Mouse (Mus musculus) B cell, adult 2 months (primary cell): ENCODE measurements around the gene Mex3d.

Experiments used
- DNase-seq, 2 experiments: peaks; one replicate each; pipeline ENCODE4 v3.0.0; 2022

Mex3d gene

GRCm38 (mm10) chr10:80385811-80386734, 1.4 kb downstream of the Mex3d start:
- DNase-seq = no peak

GRCm38 (mm10) chr10:80385310-80385709, 2.1 kb downstream of the Mex3d start:
- DNase-seq = no peak

GRCm38 (mm10) chr10:80384709-80385108, 2.8 kb downstream of the Mex3d start:
- no peak for DNase-seq

DNA sequence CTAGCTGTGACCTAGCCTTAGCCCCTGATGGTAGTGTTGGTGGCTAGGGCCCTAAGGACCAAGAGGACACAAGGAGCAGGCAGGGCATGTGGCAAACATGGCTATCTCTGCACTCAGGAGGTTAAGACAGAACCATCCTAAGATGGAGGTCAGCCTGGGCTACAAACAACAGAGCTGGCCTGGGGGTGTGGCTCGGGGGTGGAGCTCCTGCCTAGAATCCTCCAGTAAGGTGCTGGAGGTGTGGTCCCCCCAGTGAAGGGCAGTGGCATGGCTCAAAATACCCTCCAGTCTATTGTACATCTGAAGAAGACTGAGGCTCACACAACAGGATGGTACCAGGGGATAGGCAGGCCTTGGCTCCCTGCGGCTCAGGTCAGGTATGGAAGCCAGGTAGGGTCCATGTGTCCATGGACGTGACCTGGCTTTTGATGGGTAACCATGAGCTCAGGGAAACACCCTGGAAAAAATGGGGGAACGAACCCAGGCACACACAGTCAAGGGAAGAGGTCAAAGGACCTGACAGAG, 3.3 kb downstream of the Mex3d start:
- DNase-seq = no peak

- DNase-seq = no peak
These were observed 4.0 kb downstream of the Mex3d start for GRCm38 (mm10) chr10:80383431-80383830.

DNA sequence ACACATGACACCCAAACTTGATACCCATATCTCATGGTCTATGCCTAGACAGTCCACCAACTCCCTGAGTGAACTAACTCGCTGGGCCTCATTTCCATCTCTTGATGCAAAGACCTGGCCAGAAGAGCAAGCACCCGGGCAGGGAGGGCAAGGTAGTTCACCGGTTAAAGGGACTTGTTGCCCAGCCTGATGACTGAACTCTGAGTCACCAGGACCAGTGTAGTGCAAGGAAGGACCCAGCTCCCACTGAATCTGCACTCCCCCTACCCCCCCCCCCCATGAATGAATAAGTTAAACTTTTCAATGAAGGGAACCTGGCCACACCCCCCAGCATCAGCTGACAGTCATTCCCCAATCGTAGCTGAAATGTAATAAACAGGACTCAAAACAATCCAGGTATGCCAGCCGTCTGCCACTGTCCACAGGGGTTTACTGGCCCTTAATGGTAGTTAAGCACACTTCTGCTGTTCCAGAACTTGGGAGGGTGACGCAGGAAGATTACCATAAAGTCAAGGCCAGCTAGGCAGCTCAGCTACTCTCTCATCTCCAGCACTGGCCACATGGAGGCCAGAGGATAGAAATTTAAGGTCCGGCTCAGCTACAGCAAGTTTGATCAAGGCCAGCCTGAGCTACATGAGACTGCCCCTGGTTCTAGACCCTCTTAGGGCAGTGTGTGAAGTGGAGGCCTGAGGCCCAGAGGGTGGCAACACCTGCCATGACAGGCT, 4.7 kb downstream of the Mex3d start:
- no peak for DNase-seq

GRCm38 (mm10) chr10:80377716-80378115, 9.7 kb downstream of the Mex3d start:
- peak; percentile 76 to 77 for DNase-seq

DNA sequence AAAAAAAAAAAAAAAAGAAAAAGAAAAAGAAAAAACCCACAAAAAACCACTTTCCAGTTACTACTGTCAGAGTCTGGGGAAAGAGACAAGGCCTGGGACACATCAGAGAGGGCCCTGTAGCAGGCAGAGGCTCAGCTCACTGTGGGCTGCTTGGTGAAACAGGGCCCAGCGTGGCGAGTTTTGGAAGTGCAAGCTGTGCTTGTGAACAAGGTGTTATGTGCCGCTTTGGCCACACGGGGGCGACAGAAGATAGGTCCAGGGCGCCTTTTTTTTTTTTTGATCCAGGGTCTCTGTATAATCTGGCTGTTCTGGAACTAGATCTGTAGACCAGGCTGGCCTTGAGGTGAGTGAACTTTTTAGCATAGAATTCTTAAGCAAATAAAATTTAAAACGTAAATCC, 11.3 kb downstream of the Mex3d start:
- peak; percentile 95 for DNase-seq

DNA sequence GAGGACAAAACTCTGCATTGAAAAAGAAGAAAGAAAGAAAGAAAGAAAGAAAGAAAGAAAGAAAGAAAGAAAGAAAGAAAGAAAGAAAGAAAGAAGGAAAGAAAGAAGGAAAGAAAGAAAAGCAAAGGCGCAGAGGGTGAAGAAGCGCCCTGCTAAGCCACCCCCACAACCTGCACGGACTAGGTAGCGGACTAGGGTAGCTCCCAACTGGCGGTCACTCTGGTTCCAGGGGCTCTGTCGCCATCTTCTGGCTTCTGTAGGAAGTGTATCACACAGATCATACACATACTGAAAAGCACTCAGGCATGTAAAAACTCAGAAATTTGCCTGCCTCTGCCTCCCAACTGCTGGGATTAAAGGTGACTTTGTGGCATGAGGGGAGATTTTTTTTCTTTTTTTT, 13.4 kb downstream of the Mex3d start:
- peak; percentile 84 to 87 for DNase-seq

DNA sequence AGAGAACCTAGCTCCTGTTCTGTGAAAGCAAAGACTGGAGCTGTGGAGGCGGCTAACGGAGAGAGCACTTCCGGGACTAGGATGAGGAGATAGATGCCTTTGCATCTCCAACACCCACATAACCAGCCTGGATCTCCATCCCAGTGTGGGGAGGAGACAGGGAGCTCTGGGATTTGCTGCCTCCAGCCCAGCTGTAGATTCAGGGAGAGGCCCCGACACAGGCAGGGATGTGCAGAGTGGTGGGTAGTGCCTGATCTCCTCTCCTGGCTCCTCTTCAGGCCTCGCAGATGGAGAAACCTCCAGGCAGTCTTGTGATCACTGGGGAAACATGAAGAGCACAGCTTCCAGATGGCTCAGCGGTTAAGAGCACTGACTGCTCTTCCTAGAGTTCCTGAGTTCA, 14.8 kb downstream of the Mex3d start:
- DNase-seq = no peak

DNA sequence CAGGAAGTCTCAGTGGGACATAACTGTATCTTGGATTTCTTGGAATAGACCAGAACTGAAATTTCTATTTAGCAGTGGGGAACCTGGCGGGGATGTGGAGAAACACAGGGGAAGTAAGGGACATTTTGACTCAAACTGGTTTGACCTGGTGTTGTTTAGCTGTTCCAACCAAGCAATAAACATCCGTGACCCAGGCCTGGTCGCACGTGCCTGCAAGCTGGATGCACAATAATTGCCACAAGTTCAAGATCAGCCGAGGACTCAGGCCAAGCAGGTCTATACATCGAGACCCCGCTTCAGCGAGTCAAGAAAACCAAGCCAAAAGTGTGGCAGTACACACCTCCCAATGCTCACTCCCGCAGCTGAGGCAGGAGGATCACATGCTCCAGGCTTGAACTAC, 15.5 kb downstream of the Mex3d start:
- no peak for DNase-seq

GRCm38 (mm10) chr10:80371411-80371966, 16.0 kb downstream of the Mex3d start:
- DNase-seq = peak; percentile 91 to 94

GRCm38 (mm10) chr10:80369995-80370747, 17.3 kb downstream of the Mex3d start:
- peak; percentile 59 to 61 for DNase-seq

- no peak for DNase-seq
These were observed 19.1 kb downstream of the Mex3d start for GRCm38 (mm10) chr10:80368392-80368791.

GRCm38 (mm10) chr10:80367954-80368353, 19.5 kb downstream of the Mex3d start:
- no peak for DNase-seq

- DNase-seq = no peak
These were observed 21.7 kb downstream of the Mex3d start for GRCm38 (mm10) chr10:80365736-80366135.

DNA sequence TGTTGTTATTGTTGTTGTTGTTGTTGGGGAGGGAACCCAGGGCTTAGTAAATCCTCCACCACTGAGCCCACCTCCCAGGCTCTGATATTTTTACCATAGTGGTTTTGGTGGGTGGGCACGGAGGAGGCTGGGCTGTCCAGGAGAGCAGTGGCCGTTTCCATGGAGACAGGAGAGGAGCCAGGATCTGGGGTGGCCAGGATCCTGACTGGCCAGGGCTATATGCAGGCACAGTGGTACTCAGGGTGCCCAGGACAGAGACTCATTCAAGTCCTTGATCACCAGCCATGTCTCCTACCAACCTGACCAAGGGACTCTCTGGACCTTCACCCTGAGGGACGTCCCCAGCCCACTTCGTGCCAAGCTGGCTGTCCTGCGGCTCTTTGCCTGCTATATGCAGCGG, 23.7 kb downstream of the Mex3d start:
- no peak for DNase-seq

DNA sequence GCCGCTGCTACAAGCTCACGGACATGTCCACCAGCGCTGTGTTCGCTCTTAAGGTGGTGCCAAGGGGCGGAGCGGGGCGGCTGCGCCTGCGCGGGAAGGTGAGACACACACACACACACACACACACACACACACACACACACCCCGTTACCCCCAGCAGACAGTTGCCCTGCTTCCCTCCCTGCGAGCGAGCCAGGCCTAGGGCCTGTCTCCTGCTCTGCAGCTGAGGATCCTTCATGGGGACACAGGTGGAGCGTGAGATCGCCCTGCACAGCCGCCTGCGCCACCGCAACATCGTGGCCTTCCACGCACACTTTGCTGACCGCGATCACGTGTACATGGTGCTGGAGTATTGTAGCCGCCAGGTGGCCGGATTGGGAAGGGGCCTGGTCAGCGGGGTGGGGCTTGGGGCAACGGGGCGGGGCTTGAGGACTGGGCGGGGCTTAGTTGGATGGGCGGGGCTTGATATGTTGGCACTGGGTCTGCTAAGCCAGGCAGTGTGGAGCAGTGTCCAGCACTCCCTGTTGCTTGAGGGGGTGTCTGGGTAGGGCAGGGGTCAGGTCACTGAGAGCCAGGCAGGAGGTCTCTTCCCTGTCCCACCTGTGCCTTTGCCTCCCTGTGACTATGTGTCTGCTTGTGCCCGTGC, 29.3 kb downstream of the Mex3d start:
- peak; percentile 37 to 39 for DNase-seq

DNA sequence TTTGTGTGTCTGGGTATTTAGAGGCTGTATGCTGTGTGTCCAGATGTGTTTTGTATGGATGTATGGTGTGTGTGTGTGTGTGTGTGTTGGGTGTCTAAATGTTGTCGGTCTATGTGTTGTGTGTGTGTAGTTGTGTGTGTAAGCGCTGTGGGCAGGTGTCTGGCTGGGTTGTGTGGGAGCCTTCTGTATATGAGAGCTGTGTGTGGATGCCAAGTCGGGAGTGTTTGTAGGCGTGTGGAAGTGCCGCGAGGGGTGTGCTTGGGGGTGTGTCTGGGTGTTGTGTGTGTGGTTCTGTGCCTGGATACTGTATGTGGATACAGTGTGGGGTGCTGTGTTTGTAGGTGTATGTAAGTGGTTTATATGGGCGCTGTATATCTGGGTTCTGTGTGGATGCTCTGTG, 30.1 kb downstream of the Mex3d start:
- DNase-seq = peak in 1 of 2 experiments; percentile 9

DNA sequence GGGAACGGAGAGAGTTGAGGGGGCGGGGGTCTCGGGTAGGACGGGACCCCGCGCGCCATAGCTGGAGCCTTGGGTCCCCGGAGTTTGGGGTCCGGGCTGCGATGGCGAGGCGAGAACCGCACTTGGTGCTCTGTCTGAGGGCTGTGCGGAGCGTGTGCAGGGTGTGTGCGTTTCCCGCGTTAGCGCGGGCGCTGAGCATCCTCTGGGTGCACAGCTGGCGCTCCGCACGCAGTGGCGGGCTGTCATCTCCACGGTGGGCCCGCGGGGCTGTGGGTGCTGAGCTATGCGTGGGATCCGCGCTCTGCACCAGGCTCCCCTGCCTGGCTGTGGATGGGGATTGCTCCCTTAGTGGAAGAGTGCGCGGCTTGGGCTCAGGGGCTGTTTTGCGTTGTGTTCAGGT, 30.7 kb downstream of the Mex3d start:
- DNase-seq = peak in 1 of 2 experiments; percentile 18

GRCm38 (mm10) chr10:80356001-80356682, 31.3 kb downstream of the Mex3d start, which contains the start of gene Plk5:
TSS of gene Plk5 (plus strand) at chr10:80356459.
- no peak for DNase-seq
